Mouse (Mus musculus) lung, adult 2 months (tissue): Measurements from ENCODE around the gene Pld3.

ENCODE experiments used
- CTCF ChIP-seq: fragments of 200-500 bp; IDR thresholded peaks from 2 replicates; pipeline ENCODE4 v1.5.1; 2011; ENCODE audit warnings: mild to moderate bottlenecking, low read length, control low read depth; ENCODE audit not compliant: insufficient read depth
- POLR2A ChIP-seq: fragments of 200-500 bp; IDR thresholded peaks from 2 replicates; pipeline ENCODE4 v1.6.1; 2011; ENCODE audit warnings: low read depth, mild to moderate bottlenecking, control low read depth, low read length, borderline replicate concordance; ENCODE audit errors: extremely low read depth

GRCm38 (mm10) chr7:27552070-27552469 is 948 bp downstream of the Pld3 start:
- TF ChIP-seq CTCF, result no peak
- no peak for TF ChIP-seq POLR2A
